Mouse (Mus musculus) MEL (cell line): ENCODE results near the gene Pcsk5. TPM values are rescaled to one million over a fixed set of nuclear protein-coding genes. Genes with fewer than 3 reads are reported as not detected.

Experiments used
- DNase-seq: peaks from one replicate; pipeline ENCODE4 v3.0.0; 2011; ENCODE audit warnings: low read depth, low spot score
- H3K27ac ChIP-seq: 2 replicates; pipeline ENCODE4 v1.5.1; 2012; ENCODE audit warnings: low read depth, mild to moderate bottlenecking, control low read depth, low read length, moderate library complexity; ENCODE audit not compliant: control insufficient read depth
- H3K27me3 ChIP-seq, 2 experiments: fragments of 150-350 bp in 1 of 2; sonication (generic) in 1 of 2; 2 replicates each; pipeline ENCODE4 v1.6.1; 2012; ENCODE audit warnings: low read length in 2 of 2, mild to moderate bottlenecking in 2 of 2, improper control_type of control experiment in 1 of 2, moderate library complexity in 1 of 2; ENCODE audit not compliant: insufficient read depth in 2 of 2, control insufficient read depth in 1 of 2
- H3K36me3 ChIP-seq, 2 experiments: 2 replicates each; pipeline ENCODE4 v1.6.1; 2012 to 2014; ENCODE audit warnings: low read length in 2 of 2, improper control_type of control experiment in 1 of 2, inconsistent platforms in 1 of 2, mild to moderate bottlenecking in 1 of 2; ENCODE audit not compliant: insufficient read depth in 2 of 2, control insufficient read depth in 1 of 2
- H3K4me1 ChIP-seq, 2 experiments: fragments of 150-350 bp in 1 of 2; sonication (generic) in 1 of 2; 2 replicates each; pipeline ENCODE4 v1.6.1; 2012; ENCODE audit warnings: low read length in 2 of 2, improper control_type of control experiment in 1 of 2, mild to moderate bottlenecking in 1 of 2; ENCODE audit not compliant: insufficient read depth in 2 of 2, control insufficient read depth in 1 of 2
- H3K4me3 ChIP-seq, 2 experiments: fragments of 150-350 bp in 1 of 2; sonication (generic) in 1 of 2; 2 replicates each; pipeline ENCODE4 v1.5.1; 2012; ENCODE audit warnings: low read depth in 2 of 2, low read length in 2 of 2, mild to moderate bottlenecking in 2 of 2, moderate library complexity in 2 of 2, control low read depth in 1 of 2, improper control_type of control experiment in 1 of 2; ENCODE audit not compliant: control insufficient read depth in 1 of 2, insufficient read depth in 1 of 2
- H3K79me2 ChIP-seq: 2 replicates; pipeline ENCODE4 v1.6.1; 2012; ENCODE audit warnings: mild to moderate bottlenecking, low read length, moderate library complexity; ENCODE audit not compliant: control insufficient read depth, poor library complexity, insufficient read depth
- H3K9ac ChIP-seq: 2 replicates; pipeline ENCODE4 v1.6.1; 2012; ENCODE audit warnings: low read depth, mild to moderate bottlenecking, control low read depth, low read length, moderate library complexity; ENCODE audit not compliant: control insufficient read depth, poor library complexity, severe bottlenecking
- H3K9me3 ChIP-seq: fragments of 150-350 bp; sonication (generic); replicated peaks from 2 replicates; pipeline ENCODE4 v1.6.1; 2012; ENCODE audit warnings: mild to moderate bottlenecking, low read length, improper control_type of control experiment, moderate library complexity; ENCODE audit not compliant: insufficient read depth
- BHLHE40 ChIP-seq: IDR thresholded peaks from 2 replicates; pipeline ENCODE4 v1.6.1; 2012; ENCODE audit warnings: low read depth, mild to moderate bottlenecking, inconsistent platforms, low read length, improper control_type of control experiment, borderline replicate concordance
- CHD1 ChIP-seq: IDR thresholded peaks from 2 replicates; pipeline ENCODE4 v1.6.1; 2012; ENCODE audit warnings: low read depth, mild to moderate bottlenecking, inconsistent platforms, low read length, improper control_type of control experiment
- CHD2 ChIP-seq: IDR thresholded peaks from 2 replicates; pipeline ENCODE4 v1.6.1; 2011; ENCODE audit warnings: low read length, improper control_type of control experiment
- CTCF ChIP-seq, 3 experiments: IDR thresholded peaks in 2 of 3; conservative IDR thresholded peaks in 1 of 3; 2 replicates each; pipeline ENCODE4 v1.5.1; 2011 to 2012; ENCODE audit warnings: low read length in 3 of 3, low read depth in 2 of 3, mild to moderate bottlenecking in 2 of 3, improper control_type of control experiment in 1 of 3, inconsistent platforms in 1 of 3, mixed read lengths in 1 of 3, moderate library complexity in 1 of 3; ENCODE audit not compliant: control insufficient read depth in 1 of 3, insufficient read depth in 1 of 3, poor library complexity in 1 of 3, severe bottlenecking in 1 of 3
- E2F4 ChIP-seq: IDR thresholded peaks from 2 replicates; pipeline ENCODE4 v1.6.1; 2011; ENCODE audit warnings: low read depth, low read length, improper control_type of control experiment, borderline replicate concordance
- ELF1 ChIP-seq: IDR thresholded peaks from 2 replicates; pipeline ENCODE4 v1.6.1; 2014; ENCODE audit warnings: low read depth, mild to moderate bottlenecking, inconsistent platforms, low read length, improper control_type of control experiment, moderate library complexity
- EP300 ChIP-seq, 2 experiments: IDR thresholded peaks; 2 replicates each; pipeline ENCODE4 v1.6.1; 2011; ENCODE audit warnings: improper control_type of control experiment in 2 of 2, low read length in 2 of 2, low read depth in 1 of 2, mild to moderate bottlenecking in 1 of 2
- GABPA ChIP-seq: IDR thresholded peaks from 2 replicates; pipeline ENCODE4 v1.6.1; 2012; ENCODE audit warnings: low read depth, mild to moderate bottlenecking, inconsistent platforms, low read length, improper control_type of control experiment, moderate library complexity
- KAT2A ChIP-seq: conservative IDR thresholded peaks from 2 replicates; pipeline ENCODE4 v1.6.1; 2012; ENCODE audit warnings: low read depth, low read length, improper control_type of control experiment, inconsistent platforms
- MAFK ChIP-seq: IDR thresholded peaks from 2 replicates; pipeline ENCODE4 v1.6.1; 2011; ENCODE audit warnings: low read depth, mild to moderate bottlenecking, low read length, improper control_type of control experiment, borderline replicate concordance
- MAZ ChIP-seq: IDR thresholded peaks from 2 replicates; pipeline ENCODE4 v1.6.1; 2012; ENCODE audit warnings: low read depth, mild to moderate bottlenecking, inconsistent platforms, low read length, improper control_type of control experiment
- MXI1 ChIP-seq: IDR thresholded peaks from 2 replicates; pipeline ENCODE4 v1.6.1; 2011; ENCODE audit warnings: mild to moderate bottlenecking, low read depth, low read length, improper control_type of control experiment
- MYB ChIP-seq: IDR thresholded peaks from 2 replicates; pipeline ENCODE4 v1.6.1; 2011; ENCODE audit warnings: mild to moderate bottlenecking, low read depth, low read length, improper control_type of control experiment
- MYC ChIP-seq: IDR thresholded peaks from 2 replicates; pipeline ENCODE4 v1.6.1; 2011; ENCODE audit warnings: low read depth, mild to moderate bottlenecking, low read length, improper control_type of control experiment, moderate library complexity
- NELFE ChIP-seq: IDR thresholded peaks from 2 replicates; pipeline ENCODE4 v1.6.1; 2011; ENCODE audit warnings: low read depth, low read length, improper control_type of control experiment
- NRF1 ChIP-seq: IDR thresholded peaks from 2 replicates; pipeline ENCODE4 v1.6.1; 2014; ENCODE audit warnings: low read depth, mild to moderate bottlenecking, inconsistent platforms, low read length, improper control_type of control experiment, moderate library complexity; ENCODE audit not compliant: poor library complexity, insufficient read depth, severe bottlenecking
- POLR2AphosphoS5 ChIP-seq: IDR thresholded peaks from 2 replicates; pipeline ENCODE4 v1.6.1; 2012; ENCODE audit warnings: low read depth, borderline replicate concordance, mild to moderate bottlenecking, inconsistent platforms, low read length, moderate library complexity, mixed read lengths
- RCOR1 ChIP-seq: IDR thresholded peaks from 2 replicates; pipeline ENCODE4 v1.6.1; 2012; ENCODE audit warnings: low read depth, mild to moderate bottlenecking, inconsistent platforms, low read length, improper control_type of control experiment
- SIN3A ChIP-seq: IDR thresholded peaks from 2 replicates; pipeline ENCODE4 v1.6.1; 2012; ENCODE audit warnings: low read length, improper control_type of control experiment, inconsistent platforms
- SMC3 ChIP-seq: IDR thresholded peaks from 2 replicates; pipeline ENCODE4 v1.6.1; 2011; ENCODE audit warnings: low read depth, low read length, improper control_type of control experiment
- UBTF ChIP-seq: IDR thresholded peaks from 2 replicates; pipeline ENCODE4 v1.6.1; 2012; ENCODE audit warnings: low read depth, mild to moderate bottlenecking, inconsistent platforms, low read length, improper control_type of control experiment, moderate library complexity, borderline replicate concordance; ENCODE audit not compliant: insufficient read depth
- USF1 ChIP-seq: IDR thresholded peaks from 2 replicates; pipeline ENCODE4 v1.6.1; 2014; ENCODE audit warnings: low read depth, mild to moderate bottlenecking, inconsistent platforms, low read length, improper control_type of control experiment, moderate library complexity
- USF2 ChIP-seq, 2 experiments: IDR thresholded peaks; 2 replicates each; pipeline ENCODE4 v1.6.1; 2011 to 2012; ENCODE audit warnings: improper control_type of control experiment in 2 of 2, low read length in 2 of 2, borderline replicate concordance in 1 of 2, inconsistent platforms in 1 of 2, low read depth in 1 of 2, mild to moderate bottlenecking in 1 of 2; ENCODE audit not compliant: insufficient read depth in 1 of 2
- ZC3H11A ChIP-seq: IDR thresholded peaks from 2 replicates; pipeline ENCODE4 v1.6.1; 2012; ENCODE audit warnings: low read depth, mild to moderate bottlenecking, inconsistent platforms, low read length, improper control_type of control experiment
- ZMIZ1 ChIP-seq: IDR thresholded peaks from 2 replicates; pipeline ENCODE4 v1.6.1; 2012; ENCODE audit warnings: low read depth, mild to moderate bottlenecking, inconsistent platforms, low read length, improper control_type of control experiment, moderate library complexity
- ZNF384 ChIP-seq: IDR thresholded peaks from 2 replicates; pipeline ENCODE4 v1.6.1; 2012; ENCODE audit warnings: low read depth, mild to moderate bottlenecking, inconsistent platforms, low read length, improper control_type of control experiment
- polyA plus RNA-seq, 2 experiments: library from polyadenylated mRNA; stranded (reverse) in 1 of 2; unstranded in 1 of 2; fragments of >175 nt in 1 of 2; fragments of >200 nt in 1 of 2; gene quantifications; 2 replicates each; pipeline versions ENCODE4 v1.2.1 to v1.2.4; 2012; ENCODE audit warnings: low replicate concordance in 2 of 2, low read depth in 1 of 2; ENCODE audit not compliant: insufficient read length in 2 of 2, insufficient read depth in 1 of 2, missing spikeins in 1 of 2
- total RNA-seq: library from RNA; depleted of rRNA; stranded (reverse); fragments of 300-350 nt; gene quantifications from 2 replicates; pipeline ENCODE4 v1.2.3, GENCODE M21; 2012

The Pcsk5 gene
- total and polyA plus RNA-seq, 3 experiments: not detected

DNA sequence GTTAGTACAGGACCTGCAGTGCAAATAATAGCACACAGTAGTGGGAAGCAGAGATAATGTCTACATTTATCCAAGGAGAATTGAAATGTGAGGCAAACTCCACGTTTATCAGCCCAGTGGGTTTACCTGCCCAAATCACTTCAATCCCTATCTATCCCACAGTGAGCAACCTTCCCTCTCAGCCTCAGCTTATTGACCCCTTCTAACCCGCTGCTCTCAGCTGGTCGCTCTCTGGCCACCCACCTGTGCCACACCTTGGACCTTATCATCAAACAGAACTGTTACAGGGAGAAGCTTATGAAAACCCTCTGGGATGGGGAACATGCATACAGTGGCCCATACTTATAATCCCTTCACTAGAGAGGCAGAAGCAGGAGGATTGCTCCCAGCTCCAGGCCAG, 10.7 kb downstream of the Pcsk5 start:
- no peaks in the 10 kb centered on the region for H3K9me3 ChIP-seq
- no peaks in the 10 kb centered on the region for H3K4me1 ChIP-seq
- H3K36me3 ChIP-seq: no peaks in the 10 kb centered on the region
- H3K79me2 ChIP-seq: no peaks in the 10 kb centered on the region
- H3K27ac ChIP-seq: no peak overlapping the region
- H3K27me3 ChIP-seq: no peaks in the 10 kb centered on the region
- TF ChIP-seq EP300 (IDR thresholded peaks at IDR 0.05; ENCODE audit: low read depth in 1 of 2, low read length in 2 of 2): no peak
- TF ChIP-seq CTCF (IDR thresholded peaks at IDR 0.05 in 2 of 3, conservative IDR thresholded peaks at IDR 0.05 in 1 of 3; ENCODE audit: control insufficient read depth in 1 of 3, insufficient read depth in 1 of 3, low read depth in 2 of 3, low read length in 3 of 3, poor library complexity in 1 of 3, severe bottlenecking in 1 of 3): no peak
- no peak for TF ChIP-seq USF1
- no peak for TF ChIP-seq CHD2
- TF ChIP-seq SMC3: no peak
- no peak for TF ChIP-seq ELF1
- TF ChIP-seq MAFK: no peak
- no peak for TF ChIP-seq GABPA
- no peak for TF ChIP-seq MYC
- no peak for TF ChIP-seq MYB
- no peak for TF ChIP-seq POLR2AphosphoS5
- no peak for TF ChIP-seq CHD1
- TF ChIP-seq E2F4: no peak
- TF ChIP-seq MAZ: no peak
- no peak for TF ChIP-seq RCOR1
- TF ChIP-seq MXI1: no peak
- no peak for TF ChIP-seq ZMIZ1
- H3K9ac ChIP-seq: no peak overlapping the region
- no peak overlapping the region for H3K4me3 ChIP-seq
- DNase-seq: no peak

- DNase-seq: no peak
- Histone ChIP-seq H3K27ac (no peak overlapping the region), H3K4me1 (no peaks in the 10 kb centered on the region), H3K27me3 (no peaks in the 10 kb centered on the region), H3K9me3 (no peaks in the 10 kb centered on the region), H3K9ac (no peak overlapping the region), H3K79me2 (no peaks in the 10 kb centered on the region), H3K36me3 (no peaks in the 10 kb centered on the region), H3K4me3 (no peak overlapping the region)
- TF ChIP-seq BHLHE40 (no peak), ZNF384 (no peak), ZC3H11A (no peak), SIN3A (no peak), KAT2A (no peak), EP300 (IDR thresholded peaks at IDR 0.05; ENCODE audit: low read depth in 1 of 2, low read length in 2 of 2) (no peak), ZMIZ1 (no peak), E2F4 (no peak), NELFE (no peak), USF1 (no peak), MAZ (no peak), MYB (no peak), UBTF (no peak), NRF1 (no peak), SMC3 (no peak), MAFK (no peak), POLR2AphosphoS5 (no peak), MYC (no peak), USF2 (IDR thresholded peaks at IDR 0.05; ENCODE audit: borderline replicate concordance in 1 of 2, insufficient read depth in 1 of 2, low read depth in 1 of 2, low read length in 2 of 2) (no peak)
Measured at GRCm38 (mm10) chr19:17820046-17820445, 17.4 kb downstream of the Pcsk5 start.
